Mouse (Mus musculus): ENCODE measurements around the gene Slit2.

DNA sequence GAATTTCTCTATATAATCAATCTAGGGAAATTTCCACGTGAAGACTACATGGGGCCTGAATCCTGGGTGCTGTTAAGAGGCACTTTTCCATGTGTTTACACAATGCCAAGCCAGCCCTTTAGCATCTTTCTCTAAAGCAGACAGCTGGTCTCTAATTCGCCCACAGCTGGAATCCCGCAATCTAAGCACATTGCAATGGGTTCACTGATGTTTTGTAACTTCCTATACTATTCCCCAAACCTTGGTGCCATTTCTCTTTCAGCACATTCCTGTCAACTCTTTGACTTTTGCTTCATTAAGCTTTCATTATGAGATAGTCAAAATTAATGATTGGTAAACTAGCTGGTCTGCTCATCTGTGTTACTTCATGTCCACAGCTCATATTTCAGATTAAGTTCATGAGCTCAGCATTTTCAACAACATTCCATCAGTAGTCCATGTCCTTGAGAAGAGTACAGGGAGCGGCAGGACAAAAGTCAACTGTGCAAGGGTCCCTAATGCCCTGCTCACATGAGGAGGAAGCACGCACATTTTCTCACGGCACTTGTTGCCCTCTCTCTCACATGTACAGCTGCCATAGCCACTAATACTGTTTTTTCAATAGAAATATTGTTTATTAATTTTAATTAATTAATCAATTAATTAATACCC lies 247.6 kb downstream of the Slit2 start:
- no peak for TF ChIP-seq CTCF (IDR thresholded peaks at IDR 0.05; ENCODE audit: low read depth)
- TF ChIP-seq EP300 (optimal IDR thresholded peaks at IDR 0.05): no peak

Measured in stomach, postnatal 0 days (tissue).